Mouse (Mus musculus) lung, postnatal 14 days (tissue): ENCODE measurements around the gene Paqr6.
"Not testable (repeated sequence)": the region's sequence is repeated elsewhere in the genome, so short reads cannot be mapped to it uniquely, and the experiment has no call there.

ENCODE experiments used
- DNase-seq: peaks from one replicate; pipeline ENCODE4 v3.0.0; 2021

The Paqr6 gene

GRCm38 (mm10) chr3:88366830-88367428 is 2.5 kb downstream of the Paqr6 start:
- DNase-seq = peak; percentile 45

GRCm38 (mm10) chr3:88367517-88367916 is 3.1 kb downstream of the Paqr6 start:
- not testable (repeated sequence) for DNase-seq

GRCm38 (mm10) chr3:88368511-88368910 is 4.1 kb downstream of the Paqr6 start:
- DNase-seq = not testable (repeated sequence)

- DNase-seq = not testable (repeated sequence)
Measured at GRCm38 (mm10) chr3:88372643-88373042, 8.3 kb downstream of the Paqr6 start, which contains the start of gene Bglap3. TSS of gene Bglap3 (minus strand) at chr3:88372743.

DNA sequence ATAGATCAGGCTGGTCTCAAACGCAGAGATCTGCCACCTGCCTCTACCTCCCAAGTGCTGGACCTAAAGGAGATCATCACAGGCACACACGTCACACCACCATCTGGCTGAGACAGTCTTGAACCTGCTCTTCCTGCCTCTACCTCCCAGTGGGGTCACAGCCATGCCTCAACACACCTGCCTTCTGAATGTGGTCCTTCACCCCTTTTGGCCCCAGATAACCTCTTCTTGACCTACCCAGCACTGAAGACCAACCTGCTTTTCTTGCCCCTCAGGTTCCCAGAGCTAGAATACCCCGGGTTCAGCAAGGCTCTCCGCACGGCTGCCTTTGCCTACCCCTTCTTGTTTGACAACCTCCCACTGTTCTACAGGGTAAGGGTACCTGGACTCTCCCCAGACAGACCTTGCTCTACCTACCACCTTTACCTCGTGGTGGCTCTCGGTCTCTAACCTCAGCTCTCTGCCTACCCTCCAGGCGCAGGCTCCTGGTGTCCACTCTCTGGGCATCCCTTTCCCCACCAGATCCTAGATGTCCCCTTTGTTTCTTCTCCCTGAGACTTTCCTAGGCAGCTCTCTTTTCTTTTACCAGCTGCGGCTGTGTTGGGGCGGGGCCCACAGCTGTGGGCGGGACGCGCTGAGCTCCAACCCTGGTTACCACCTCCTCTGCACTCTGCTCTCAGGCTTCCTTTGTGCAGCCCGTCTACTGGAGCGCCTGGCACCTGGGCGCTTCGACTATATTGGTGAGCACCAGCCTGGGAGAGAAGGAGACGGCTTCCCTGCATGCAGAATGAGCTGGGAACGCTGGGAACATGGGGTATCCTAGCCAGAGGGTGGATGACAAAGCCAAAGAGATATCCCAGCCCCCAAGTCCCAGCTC is 11.6 kb downstream of the Paqr6 start:
- DNase-seq = peak; percentile 28

- DNase-seq = not testable (repeated sequence)
Measured at GRCm38 (mm10) chr3:88376644-88377043, 12.3 kb downstream of the Paqr6 start.

DNA sequence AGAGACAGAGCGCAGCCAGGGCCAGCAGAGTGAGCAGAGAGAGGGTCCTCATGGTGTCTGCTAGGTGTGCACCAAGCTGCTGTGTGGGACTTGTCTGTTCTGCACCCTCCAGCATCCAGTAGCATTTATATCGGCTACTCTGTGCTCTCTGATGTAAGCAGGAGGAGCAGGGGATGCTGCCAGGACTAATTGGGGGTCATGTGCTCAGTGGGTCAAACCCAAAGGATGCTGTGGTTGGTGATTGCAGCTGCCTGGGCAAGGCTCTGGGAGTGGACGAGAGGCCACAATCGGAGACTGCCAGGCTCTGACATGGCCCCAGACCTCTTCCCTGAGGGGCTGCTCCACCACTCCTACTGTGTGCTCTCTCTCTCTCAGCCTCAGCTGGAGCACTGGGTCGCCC is 14.2 kb downstream of the Paqr6 start, which contains the start of gene Bglap2:
Bglap2 (minus strand) TSS at position 101 of the 400 bp plus-strand sequence.
- DNase-seq = not testable (repeated sequence)

GRCm38 (mm10) chr3:88381389-88382315 is 17.3 kb downstream of the Paqr6 start:
- peak; percentile 21 for DNase-seq

GRCm38 (mm10) chr3:88382383-88382782 is 18.0 kb downstream of the Paqr6 start:
- not testable (repeated sequence) for DNase-seq

DNA sequence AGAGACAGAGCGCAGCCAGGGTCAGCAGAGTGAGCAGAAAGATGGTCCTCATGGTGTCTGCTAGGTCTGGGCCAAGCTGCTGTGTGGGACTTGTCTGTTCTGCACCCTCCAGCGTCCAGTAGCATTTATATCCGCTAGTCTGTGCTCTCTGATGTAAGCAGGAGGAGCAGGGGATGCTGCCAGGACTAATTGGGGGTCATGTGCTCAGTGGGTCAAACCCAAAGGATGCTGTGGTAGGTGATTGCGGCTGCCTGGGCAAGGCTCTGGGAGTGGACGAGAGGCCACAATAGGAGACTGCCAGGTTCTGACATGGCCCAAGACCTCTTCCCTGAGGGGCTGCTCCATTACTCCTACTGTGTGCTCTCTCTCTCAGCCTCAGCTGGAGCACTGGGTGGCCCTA is 20.0 kb downstream of the Paqr6 start, which contains the start of gene Bglap:
Bglap (minus strand) TSS at position 101 of the 400 bp plus-strand sequence.
- DNase-seq = no peak

GRCm38 (mm10) chr3:88393776-88394375 is 29.5 kb downstream of the Paqr6 start:
- DNase-seq = no peak

GRCm38 (mm10) chr3:88395288-88395687 is 30.9 kb downstream of the Paqr6 start:
- DNase-seq = no peak

DNA sequence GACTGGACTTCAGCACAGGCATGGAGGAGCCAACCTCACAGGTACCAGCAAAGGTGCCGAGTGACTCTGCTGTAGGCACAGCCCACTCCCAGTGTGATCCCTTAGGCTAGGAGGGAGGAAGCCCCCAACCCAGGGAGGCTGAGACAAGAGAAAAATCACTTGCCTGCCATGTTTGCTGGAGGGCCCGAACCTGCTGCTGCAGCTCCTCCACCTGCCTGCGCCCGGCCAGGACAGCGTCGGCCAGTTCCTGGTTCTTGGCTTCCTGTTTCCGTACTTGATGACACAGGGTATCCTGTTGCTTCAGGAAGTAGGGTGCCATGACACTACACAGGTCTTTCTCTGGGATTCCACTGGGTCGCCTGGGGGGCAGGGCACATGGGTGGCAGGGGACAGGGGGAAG is 31.4 kb downstream of the Paqr6 start:
- DNase-seq = no peak

- DNase-seq = no peak
Measured at GRCm38 (mm10) chr3:88398666-88399065, 34.3 kb downstream of the Paqr6 start.

GRCm38 (mm10) chr3:88403522-88404230 is 39.3 kb downstream of the Paqr6 start:
- DNase-seq = no peak

DNA sequence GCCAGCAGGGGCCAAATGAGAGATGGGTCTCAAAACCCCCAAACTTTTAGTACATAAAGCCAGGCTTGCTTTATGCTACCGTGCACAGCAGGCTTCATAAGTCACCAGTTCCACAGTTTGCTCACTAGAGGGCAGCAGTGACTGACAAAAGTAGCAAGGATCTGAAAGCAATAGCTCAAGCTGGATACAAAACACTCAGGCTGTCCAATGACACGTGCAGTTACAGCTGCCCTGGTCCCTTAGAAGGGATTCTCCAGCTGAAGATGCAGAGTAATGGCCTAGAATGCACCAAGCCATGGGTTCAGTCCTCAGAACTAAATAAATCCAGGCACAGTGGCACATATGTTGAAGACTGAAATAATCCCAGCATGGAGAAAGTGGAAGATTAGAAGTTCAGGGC is 42.7 kb downstream of the Paqr6 start:
- peak; percentile 77 for DNase-seq

- DNase-seq = no peak
Measured at GRCm38 (mm10) chr3:88407529-88407928, 43.1 kb downstream of the Paqr6 start.

DNA sequence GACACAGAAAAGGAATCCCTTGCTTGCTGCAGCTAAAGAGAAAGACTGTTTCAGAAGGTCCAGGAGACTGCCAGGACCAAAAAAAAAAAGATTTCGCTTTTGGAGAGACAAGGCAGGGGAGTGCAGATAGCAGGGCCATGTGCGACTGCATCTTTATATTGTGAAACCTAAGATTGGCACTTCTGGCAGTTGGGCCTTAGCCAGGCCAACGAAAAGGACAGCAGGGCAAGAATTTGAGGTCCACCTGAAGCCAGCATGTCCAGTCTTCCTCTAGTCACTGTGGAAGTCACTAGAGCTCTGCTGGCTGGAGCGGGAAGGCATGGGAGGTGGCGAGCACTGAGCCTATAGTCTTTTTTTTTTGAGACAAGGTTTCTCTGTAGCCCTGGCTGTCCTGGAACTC is 44.6 kb downstream of the Paqr6 start:
- DNase-seq = no peak

DNA sequence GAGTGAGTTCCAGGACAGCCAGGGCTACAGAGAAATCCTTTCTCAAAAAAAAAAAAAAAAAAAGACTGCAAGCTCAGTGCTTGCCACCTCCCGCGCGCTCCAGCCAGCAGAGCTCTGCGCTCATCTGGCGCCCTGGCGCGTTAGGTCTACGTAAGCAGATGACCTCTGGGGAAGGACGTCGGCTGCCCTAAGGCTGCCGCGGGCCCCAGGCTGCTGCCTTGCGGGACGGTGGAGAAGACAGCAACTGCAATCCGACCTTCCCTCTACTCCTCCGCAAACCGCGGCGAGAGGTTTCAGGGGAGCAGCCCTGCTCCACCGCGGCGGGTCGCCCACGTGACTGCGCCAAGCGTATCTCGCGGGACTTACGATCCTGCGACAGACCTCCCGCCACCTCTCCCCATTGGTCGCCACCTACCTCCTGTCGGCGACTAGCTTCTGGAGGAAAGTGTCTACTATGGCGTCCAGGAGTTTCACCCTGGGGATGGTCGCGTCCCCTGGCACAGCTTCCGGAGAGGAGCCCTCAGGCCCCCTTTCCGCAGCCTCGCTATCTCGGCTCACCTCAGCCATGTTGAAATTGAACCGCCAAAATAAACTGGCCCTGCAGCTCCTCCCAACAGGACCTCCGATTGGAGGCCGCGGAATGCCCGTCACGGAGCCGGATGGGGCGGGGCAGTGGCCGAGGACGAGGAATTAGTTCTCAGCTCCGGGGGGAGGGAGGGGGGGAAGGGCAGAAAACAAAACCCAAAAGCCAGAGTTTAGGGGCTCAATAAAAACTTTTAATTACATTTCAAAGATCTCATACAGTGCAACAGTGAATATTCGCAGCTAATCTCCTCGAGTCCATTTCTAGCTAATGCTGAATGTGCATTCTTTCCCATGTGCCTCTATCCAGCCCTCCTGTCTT is 45.6 kb downstream of the Paqr6 start, which contains the start of gene Pmf1:
Pmf1 (minus strand) TSS at position 591 of the 904 bp plus-strand sequence.
- peak; percentile 93 for DNase-seq

GRCm38 (mm10) chr3:88410645-88411031 is 46.3 kb downstream of the Paqr6 start:
- peak; percentile 12 for DNase-seq
